Mouse (Mus musculus): ENCODE measurements around the gene Ablim2. TPM values are rescaled to one million over a fixed set of nuclear protein-coding genes. Genes with fewer than 3 reads are reported as not detected.

Ablim2 gene
- polyA plus RNA-seq, 2 experiments = 1.8 to 3.8 TPM

DNA sequence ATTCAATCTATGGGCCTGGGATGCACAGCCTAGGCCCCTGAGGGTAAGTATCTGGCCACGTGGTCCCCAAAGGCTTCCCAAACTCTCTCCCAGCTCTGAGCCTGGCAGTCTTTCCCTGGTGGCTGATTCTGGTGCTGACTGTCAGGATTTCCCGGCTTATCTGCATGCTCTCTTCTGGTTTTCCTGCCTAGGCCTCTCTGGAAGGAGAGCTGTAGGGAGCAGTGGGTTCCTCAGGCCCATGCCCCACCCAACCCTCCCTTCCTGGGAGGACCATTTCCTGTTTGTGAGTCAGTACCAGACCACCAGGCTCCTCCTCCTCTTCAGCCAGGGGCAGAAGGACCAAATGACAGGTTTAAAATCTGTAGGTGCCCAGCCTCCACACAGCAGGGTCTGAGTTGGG is 35.0 kb upstream of the Ablim2 start:
- Histone ChIP-seq H3K27ac (replicated peaks; ENCODE audit: low read depth, low read length) (no peak overlapping the region), H3K9me3 (ENCODE audit: control insufficient read depth, low read length) (no peaks in the 10 kb centered on the region), H3K36me3 (ENCODE audit: control insufficient read depth, insufficient read depth, low read length) (no peaks in the 10 kb centered on the region), H3K9ac (ENCODE audit: low read depth, low read length, severe bottlenecking) (no peak overlapping the region), H3K4me2 (replicated peaks; ENCODE audit: low read depth, low read length, severe bottlenecking) (no peak overlapping the region), H3K4me1 (ENCODE audit: control insufficient read depth, insufficient read depth, low read length) (no peaks in the 10 kb centered on the region), H3K27me3 (ENCODE audit: control insufficient read depth, insufficient read depth, low read length) (no peaks in the 10 kb centered on the region), H3K4me3 (replicated peaks; ENCODE audit: low read length) (no peak overlapping the region)
- DNase-seq (ENCODE audit: low spot score) (no peak), ATAC-seq (ENCODE audit: low FRiP score, low read depth) (no peak)
- WGBS = 65% methylated on average over 2 of the region's 2 CpGs
- no peak for TF ChIP-seq POLR2A (IDR thresholded peaks at IDR 0.05; ENCODE audit: borderline replicate concordance, extremely low read depth, insufficient read depth, insufficient read length)

- Histone ChIP-seq H3K27ac (replicated peaks; ENCODE audit: low read depth, low read length) (no peak overlapping the region), H3K4me1 (ENCODE audit: control insufficient read depth, insufficient read depth, low read length) (0 out of 2 replicates have a peak, but pooled peaks cover 2% of the 10 kb centered on the region), H3K9ac (ENCODE audit: low read depth, low read length, severe bottlenecking) (no peak overlapping the region), H3K4me2 (replicated peaks; ENCODE audit: low read depth, low read length, severe bottlenecking) (no peak overlapping the region), H3K36me3 (ENCODE audit: control insufficient read depth, insufficient read depth, low read length) (no peaks in the 10 kb centered on the region), H3K4me3 (replicated peaks; ENCODE audit: low read length) (no peak overlapping the region), H3K27me3 (ENCODE audit: control insufficient read depth, insufficient read depth, low read length) (no peaks in the 10 kb centered on the region), H3K9me3 (ENCODE audit: control insufficient read depth, low read length) (no peaks in the 10 kb centered on the region)
- ATAC-seq (ENCODE audit: low FRiP score, low read depth) = no peak
- 80% methylated on average over 5 of the region's 5 CpGs for whole genome bisulfite sequencing
- DNase-seq (ENCODE audit: low spot score) = no peak
- TF ChIP-seq POLR2A (IDR thresholded peaks at IDR 0.05; ENCODE audit: borderline replicate concordance, extremely low read depth, insufficient read depth, insufficient read length) = no peak
Observed at GRCm38 (mm10) chr5:35723900-35724299, 33.8 kb upstream of the Ablim2 start.

DNA sequence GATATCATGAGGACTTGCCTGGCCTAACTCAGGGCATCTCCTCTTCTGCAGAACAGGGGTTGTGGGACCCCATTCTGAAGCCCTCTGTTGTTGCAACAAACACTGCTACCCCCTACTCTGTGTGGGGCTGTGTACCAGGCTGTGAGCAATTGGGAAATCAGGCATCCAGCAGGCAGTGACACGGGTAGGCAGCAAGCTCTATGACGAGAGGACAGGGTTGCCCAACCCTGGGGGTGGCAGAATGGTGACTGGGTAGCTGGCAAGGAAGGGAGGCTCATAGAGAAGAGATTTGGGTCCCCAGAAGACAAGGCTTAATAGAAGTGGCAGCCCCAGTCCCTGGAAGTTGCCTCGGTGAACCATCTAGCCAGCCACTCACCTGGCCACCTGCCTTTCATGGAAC is 31.8 kb upstream of the Ablim2 start:
- DNase-seq (ENCODE audit: low spot score) = no peak
- no peaks in the 10 kb centered on the region for H3K27me3 ChIP-seq (ENCODE audit: control insufficient read depth, insufficient read depth, low read length)
- no peaks in the 10 kb centered on the region for H3K36me3 ChIP-seq (ENCODE audit: control insufficient read depth, insufficient read depth, low read length)
- H3K4me2 ChIP-seq (replicated peaks; ENCODE audit: low read depth, low read length, severe bottlenecking) = no peak overlapping the region
- no peak overlapping the region for H3K9ac ChIP-seq (ENCODE audit: low read depth, low read length, severe bottlenecking)
- no peaks in the 10 kb centered on the region for H3K9me3 ChIP-seq (ENCODE audit: control insufficient read depth, low read length)
- H3K27ac ChIP-seq (replicated peaks; ENCODE audit: low read depth, low read length) = no peak overlapping the region
- no peak for ATAC-seq (ENCODE audit: low FRiP score, low read depth)
- WGBS = 80% methylated on average over 3 of the region's 3 CpGs
- TF ChIP-seq POLR2A (IDR thresholded peaks at IDR 0.05; ENCODE audit: borderline replicate concordance, extremely low read depth, insufficient read depth, insufficient read length) = no peak
- 0 out of 2 replicates have a peak, but pooled peaks cover 3% of the 10 kb centered on the region for H3K4me1 ChIP-seq (ENCODE audit: control insufficient read depth, insufficient read depth, low read length)
- no peak overlapping the region for H3K4me3 ChIP-seq (replicated peaks; ENCODE audit: low read length)

DNA sequence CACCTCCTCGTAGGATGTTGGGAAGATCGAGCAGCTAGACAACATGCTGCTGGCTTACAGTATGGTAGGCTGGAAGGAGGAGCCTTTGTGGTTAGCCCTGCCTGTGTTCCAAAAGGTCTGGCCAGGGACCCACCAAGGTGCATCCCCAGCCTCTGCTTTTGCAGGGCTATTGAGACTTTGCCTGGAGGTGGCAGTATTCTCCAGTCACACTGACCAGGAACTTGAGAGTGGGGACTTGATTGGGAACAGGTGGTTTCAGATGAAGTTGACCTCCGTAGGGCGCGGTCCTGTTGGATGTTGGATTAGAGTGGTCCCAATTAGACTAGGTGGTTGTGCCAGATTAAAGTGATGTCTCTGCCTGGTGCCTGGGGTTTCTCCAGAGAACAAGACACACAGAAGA is 30.2 kb upstream of the Ablim2 start:
- H3K27me3 ChIP-seq (ENCODE audit: control insufficient read depth, insufficient read depth, low read length) = no peaks in the 10 kb centered on the region
- TF ChIP-seq POLR2A (IDR thresholded peaks at IDR 0.05; ENCODE audit: borderline replicate concordance, extremely low read depth, insufficient read depth, insufficient read length) = no peak
- H3K9me3 ChIP-seq (ENCODE audit: control insufficient read depth, low read length) = no peaks in the 10 kb centered on the region
- no peak overlapping the region for H3K9ac ChIP-seq (ENCODE audit: low read depth, low read length, severe bottlenecking)
- no peak overlapping the region for H3K4me2 ChIP-seq (replicated peaks; ENCODE audit: low read depth, low read length, severe bottlenecking)
- DNase-seq (ENCODE audit: low spot score) = no peak
- ATAC-seq (ENCODE audit: low FRiP score, low read depth) = no peak
- WGBS = 70% methylated on average over 5 of the region's 5 CpGs
- no peak overlapping the region for H3K27ac ChIP-seq (replicated peaks; ENCODE audit: low read depth, low read length)
- H3K4me1 ChIP-seq (ENCODE audit: control insufficient read depth, insufficient read depth, low read length) = 0 out of 2 replicates have a peak, but pooled peaks cover 3% of the 10 kb centered on the region
- H3K4me3 ChIP-seq (replicated peaks; ENCODE audit: low read length) = no peak overlapping the region
- no peaks in the 10 kb centered on the region for H3K36me3 ChIP-seq (ENCODE audit: control insufficient read depth, insufficient read depth, low read length)

GRCm38 (mm10) chr5:35728344-35728956 is 29.2 kb upstream of the Ablim2 start:
- DNase-seq (ENCODE audit: low spot score) (no peak), ATAC-seq (ENCODE audit: low FRiP score, low read depth) (no peak)
- H3K4me2 ChIP-seq (replicated peaks; ENCODE audit: low read depth, low read length, severe bottlenecking) = no peak overlapping the region
- peak overlapping the region; percentile 55; the same call in 1 of the 2 replicates for H3K27ac ChIP-seq (replicated peaks; ENCODE audit: low read depth, low read length)
- H3K36me3 ChIP-seq (ENCODE audit: control insufficient read depth, insufficient read depth, low read length) = no peaks in the 10 kb centered on the region
- no peak for TF ChIP-seq POLR2A (IDR thresholded peaks at IDR 0.05; ENCODE audit: borderline replicate concordance, extremely low read depth, insufficient read depth, insufficient read length)
- peak overlapping the region; percentile 25; the same call in 1 of the 2 replicates for H3K9ac ChIP-seq (ENCODE audit: low read depth, low read length, severe bottlenecking)
- H3K4me1 ChIP-seq (ENCODE audit: control insufficient read depth, insufficient read depth, low read length) = 0 out of 2 replicates have a peak, but pooled peaks cover 3% of the 10 kb centered on the region
- H3K27me3 ChIP-seq (ENCODE audit: control insufficient read depth, insufficient read depth, low read length) = no peaks in the 10 kb centered on the region
- no peaks in the 10 kb centered on the region for H3K9me3 ChIP-seq (ENCODE audit: control insufficient read depth, low read length)
- H3K4me3 ChIP-seq (replicated peaks; ENCODE audit: low read length) = 0 out of 2 replicates have a peak overlapping the region, but pooled peaks have one; percentile 5
- 83% methylated on average over 12 of the region's 12 CpGs for WGBS
